11 mouse cellular contexts compared by ENCODE assay signal in the genomic region with DNA sequence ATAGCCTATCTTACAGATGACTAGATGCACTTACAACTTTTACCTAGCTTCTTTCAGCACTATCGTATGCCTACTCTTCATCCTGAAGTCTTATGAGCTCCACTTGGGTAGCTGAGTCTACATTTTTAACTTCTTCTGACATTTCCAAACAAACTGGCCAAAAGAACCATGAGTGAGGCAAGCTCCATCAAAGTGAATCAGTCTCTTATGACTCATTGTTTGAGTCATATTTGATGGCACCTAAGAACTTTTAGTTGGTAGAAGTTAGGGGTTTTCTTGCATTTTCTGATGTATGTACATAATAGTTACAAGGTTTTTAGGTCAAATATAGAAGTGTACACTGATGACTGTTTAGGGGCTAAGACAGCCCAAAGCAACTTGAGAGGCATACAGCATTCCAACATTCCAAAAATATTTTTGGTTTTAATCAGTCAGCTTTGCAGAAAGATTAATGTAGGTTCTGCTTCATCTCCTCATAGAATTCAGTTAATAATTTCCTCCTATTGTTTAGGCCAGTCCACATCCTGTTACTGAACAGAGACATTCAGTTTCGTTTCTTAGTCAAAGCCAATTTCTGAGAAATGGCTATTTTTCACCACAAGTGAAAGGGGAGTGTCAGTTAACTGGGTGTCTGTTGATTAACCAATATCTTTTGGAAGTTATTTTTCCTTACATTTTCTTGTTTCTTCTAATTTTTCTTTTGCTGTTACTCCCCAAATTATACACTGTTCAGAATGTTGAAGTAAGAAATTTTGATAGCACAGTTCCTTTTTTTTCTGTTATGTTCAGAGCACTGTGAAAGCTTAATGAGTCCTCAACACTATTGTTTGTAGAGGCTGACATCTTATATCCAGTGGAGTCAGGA. TPM values are rescaled to one million over a fixed set of nuclear protein-coding genes. Genes with fewer than 3 reads are reported as not detected.
DNase-seq lines count a peak whose midpoint lies in the region; ATAC-seq and TF ChIP-seq lines count a peak whose summit lies in the region.
"Had no signal": no experiment of that assay in that cellular context is flagged by ENCODE, and none has a peak within 500 bp of the region (broad histone marks: within the 10 kb centered on the region; RNA-seq: fewer than 3 reads in every experiment).

No protein-coding gene starts in this region.

- no peak overlapping the region for H3K9ac ChIP-seq in heart, adult 2 months (ENCODE audit: low read depth, low read length)
- H3K9ac ChIP-seq in midbrain, embryonic 11.5 days (ENCODE audit: low read length), result no peak overlapping the region
- H3K9ac ChIP-seq in midbrain, postnatal 0 days (replicated peaks; ENCODE audit: low read length, poor library complexity, severe bottlenecking), result no peak overlapping the region
- H3K9ac ChIP-seq in heart, postnatal 0 days (replicated peaks; ENCODE audit: low read depth, low read length), result no peak overlapping the region
- H3K9ac ChIP-seq: neural tube, embryonic 15.5 days had no signal

- H3K9me3 ChIP-seq in heart, embryonic 10.5 days, result no peaks in the 10 kb centered on the region
- H3K9me3 ChIP-seq in midbrain, embryonic 11.5 days (ENCODE audit: control insufficient read depth, low read length), result peaks cover 3% of the 10 kb centered on the region; the same call in 1 of the 2 replicates
- H3K9me3 ChIP-seq in midbrain, postnatal 0 days (ENCODE audit: low read length), result no peaks in the 10 kb centered on the region
- peaks cover 5% of the 10 kb centered on the region; the same call in 1 of the 2 replicates for H3K9me3 ChIP-seq in heart, postnatal 0 days (replicated peaks; ENCODE audit: control insufficient read depth, low read length)
- H3K9me3 ChIP-seq in forebrain, embryonic 10.5 days, result peaks cover 16% of the 10 kb centered on the region; the same call in 1 of the 2 replicates
- H3K9me3 ChIP-seq: neural tube, embryonic 15.5 days had no signal

- no peak for TF ChIP-seq CTCF in heart, adult 2 months (IDR thresholded peaks at IDR 0.05)
- TF ChIP-seq CTCF in midbrain, postnatal 0 days (IDR thresholded peaks at IDR 0.05), result no peak
- no peak for TF ChIP-seq CTCF in heart, postnatal 0 days (IDR thresholded peaks at IDR 0.05; ENCODE audit: low read depth)

- ATAC-seq in midbrain, embryonic 11.5 days (ENCODE audit: low FRiP score), result no peak
- ATAC-seq in midbrain, postnatal 0 days (ENCODE audit: low FRiP score), result no peak
- ATAC-seq in heart, postnatal 0 days (ENCODE audit: insufficient read depth, low read depth), result peak; percentile 78
- ATAC-seq in neutrophil, adult 5-6 weeks (ENCODE audit: extremely low read depth, insufficient number of reproducible peaks, low FRiP score, poor library complexity, severe bottlenecking), result peak; percentile 79

- H3K27me3 ChIP-seq in heart, adult 2 months (ENCODE audit: control insufficient read depth, insufficient read depth, low read length), result no peaks in the 10 kb centered on the region
- no peaks in the 10 kb centered on the region for H3K27me3 ChIP-seq in heart, embryonic 10.5 days (ENCODE audit: insufficient read depth, poor library complexity, severe bottlenecking)
- H3K27me3 ChIP-seq in midbrain, embryonic 11.5 days (ENCODE audit: control insufficient read depth, insufficient read depth, low read length), result no peaks in the 10 kb centered on the region
- no peaks in the 10 kb centered on the region for H3K27me3 ChIP-seq in midbrain, postnatal 0 days (ENCODE audit: insufficient read depth, low read length)
- no peaks in the 10 kb centered on the region for H3K27me3 ChIP-seq in heart, postnatal 0 days (ENCODE audit: control insufficient read depth, insufficient read depth, low read length)
- no peaks in the 10 kb centered on the region for H3K27me3 ChIP-seq in forebrain, embryonic 10.5 days (ENCODE audit: poor library complexity, severe bottlenecking)
- H3K27me3 ChIP-seq: neural tube, embryonic 15.5 days had no signal

- TF ChIP-seq EP300 in heart, adult 2 months (IDR thresholded peaks at IDR 0.05; ENCODE audit: insufficient read depth, low read depth, low read length), result 0 out of 2 replicates have a peak, but pooled peaks have one; percentile 27
- 0 out of 2 replicates have a peak, but pooled peaks have one; percentile 61 for TF ChIP-seq EP300 in heart, postnatal 0 days (IDR thresholded peaks at IDR 0.05; ENCODE audit: low read depth)

- 42% methylated on average over 2 of the region's 2 CpGs for WGBS in heart, adult 2 months
- WGBS in heart, embryonic 10.5 days, result 69% methylated on average over 2 of the region's 2 CpGs
- 69% methylated on average over 2 of the region's 2 CpGs for WGBS in midbrain, embryonic 11.5 days
- 68% methylated on average over 2 of the region's 2 CpGs for WGBS in midbrain, postnatal 0 days
- 48% methylated on average over 2 of the region's 2 CpGs for WGBS in heart, postnatal 0 days
- 84% methylated on average over 2 of the region's 2 CpGs for WGBS in forebrain, embryonic 10.5 days

- TF ChIP-seq POLR2A in heart, adult 2 months (IDR thresholded peaks at IDR 0.05; ENCODE audit: insufficient read depth, low read depth, low read length), result peak; percentile 18; the same call in 1 of the 2 replicates

- peaks cover 16% of the 10 kb centered on the region for H3K36me3 ChIP-seq in heart, adult 2 months (ENCODE audit: control insufficient read depth, insufficient read depth, low read length)
- no peaks in the 10 kb centered on the region for H3K36me3 ChIP-seq in heart, embryonic 10.5 days
- H3K36me3 ChIP-seq in midbrain, embryonic 11.5 days (ENCODE audit: control insufficient read depth, insufficient read depth, low read length), result no peaks in the 10 kb centered on the region
- no peaks in the 10 kb centered on the region for H3K36me3 ChIP-seq in midbrain, postnatal 0 days (ENCODE audit: insufficient read depth, low read length)
- H3K36me3 ChIP-seq in heart, postnatal 0 days (replicated peaks; ENCODE audit: control insufficient read depth, insufficient read depth, low read length), result no peaks in the 10 kb centered on the region
- no peaks in the 10 kb centered on the region for H3K36me3 ChIP-seq in forebrain, embryonic 10.5 days (replicated peaks)
- H3K36me3 ChIP-seq: neural tube, embryonic 15.5 days had no signal

- peaks cover 12% of the 10 kb centered on the region for H3K4me1 ChIP-seq in heart, adult 2 months (ENCODE audit: control insufficient read depth, insufficient read depth, low read length)
- H3K4me1 ChIP-seq in heart, embryonic 10.5 days, result no peaks in the 10 kb centered on the region
- no peaks in the 10 kb centered on the region for H3K4me1 ChIP-seq in midbrain, embryonic 11.5 days (ENCODE audit: control insufficient read depth, insufficient read depth, low read length)
- H3K4me1 ChIP-seq in midbrain, postnatal 0 days (ENCODE audit: insufficient read depth, low read length), result no peaks in the 10 kb centered on the region
- H3K4me1 ChIP-seq in heart, postnatal 0 days (ENCODE audit: control insufficient read depth, insufficient read depth), result no peaks in the 10 kb centered on the region
- no peaks in the 10 kb centered on the region for H3K4me1 ChIP-seq in forebrain, embryonic 10.5 days
- H3K4me1 ChIP-seq: neural tube, embryonic 15.5 days had no signal

- H3K4me3 ChIP-seq in heart, adult 2 months, result no peak overlapping the region
- no peak overlapping the region for H3K4me3 ChIP-seq in heart, embryonic 10.5 days
- H3K4me3 ChIP-seq in midbrain, embryonic 11.5 days (ENCODE audit: low read depth, low read length), result no peak overlapping the region
- no peak overlapping the region for H3K4me3 ChIP-seq in midbrain, postnatal 0 days (ENCODE audit: low read depth, low read length)
- no peak overlapping the region for H3K4me3 ChIP-seq in heart, postnatal 0 days (ENCODE audit: low read depth, low read length)
- no peak overlapping the region for H3K4me3 ChIP-seq in forebrain, embryonic 10.5 days
- H3K4me3 ChIP-seq: neural tube, embryonic 15.5 days had no signal

- no peaks in the 10 kb centered on the region for H3K79me2 ChIP-seq in heart, adult 2 months (replicated peaks; ENCODE audit: control insufficient read depth, insufficient read depth, low read length)

- intact Hi-C loops in heart, adult 2 months (cut with DNase I), result no loop called here

- peak overlapping the region; percentile 84 for H3K27ac ChIP-seq in heart, adult 2 months
- no peak overlapping the region for H3K27ac ChIP-seq in heart, embryonic 10.5 days
- H3K27ac ChIP-seq in midbrain, embryonic 11.5 days (ENCODE audit: low read depth, low read length), result no peak overlapping the region
- H3K27ac ChIP-seq in midbrain, postnatal 0 days (ENCODE audit: low read depth, low read length), result no peak overlapping the region
- H3K27ac ChIP-seq in heart, postnatal 0 days (ENCODE audit: low read depth), result peak overlapping the region; percentile 80
- H3K27ac ChIP-seq in forebrain, embryonic 10.5 days, result no peak overlapping the region
- H3K27ac ChIP-seq: neural tube, embryonic 15.5 days had no signal

- no peak for DNase-seq in heart, adult 2 months
- no peak for DNase-seq in heart, embryonic 10.5 days (ENCODE audit: low spot score)
- DNase-seq in midbrain, embryonic 11.5 days (ENCODE audit: low spot score, missing footprints), result peak; percentile 72
- DNase-seq in midbrain, postnatal 0 days (ENCODE audit: low spot score), result no peak
- DNase-seq in heart, postnatal 0 days (ENCODE audit: low spot score), result peak; percentile 75
- DNase-seq in ovary, postnatal 36 days (ENCODE audit: low spot score), result no peak
- DNase-seq in forebrain, embryonic 10.5 days (ENCODE audit: extremely low spot score, low spot score), result no peak
- DNase-seq: cerebellum, adult 8-10 months; layer of hippocampus, adult 9-11 months had no signal

- no peak overlapping the region for H3K4me2 ChIP-seq in midbrain, embryonic 11.5 days
- H3K4me2 ChIP-seq in midbrain, postnatal 0 days (ENCODE audit: low read depth, low read length, poor library complexity, severe bottlenecking), result no peak overlapping the region
- H3K4me2 ChIP-seq in heart, postnatal 0 days (ENCODE audit: low read depth, low read length), result no peak overlapping the region
- H3K4me2 ChIP-seq: neural tube, embryonic 15.5 days had no signal

RNA-seq across cellular contexts. Expression of gene Gvin1, which starts 21.4 kb away (rescaled TPM):
- total RNA-seq in heart, adult 2 months (2021), result 10 to 100 TPM in 1 of 2 experiments, 1 to 10 TPM in 1; 7.1 to 14.2 TPM
- polyA plus RNA-seq in heart, adult 2 months (2012; rRNA removed), result 0.88 and 3.0 TPM in 2 replicates
- 0.28 and 0.40 TPM in 2 replicates for polyA plus RNA-seq in heart, embryonic 10.5 days (2016; fragmentation: Nextera tagmentation; extraction: Ambion mirVana)
- polyA plus RNA-seq in midbrain, embryonic 11.5 days (2014; fragmentation: Nextera tagmentation; extraction: Ambion mirVana), result 0.04 TPM in 1 of 2 replicates, not detected in the other
- total RNA-seq in midbrain, postnatal 0 days (2014; rRNA removed), result 0.38 TPM in 1 of 2 replicates, not detected in the other
- 0.04 and 0.13 TPM in 2 replicates for polyA plus RNA-seq in midbrain, postnatal 0 days (2015; fragmentation: Nextera tagmentation; extraction: Ambion mirVana)
- total RNA-seq in heart, postnatal 0 days (2014; rRNA removed; ENCODE audit: low replicate concordance), result 3.5 and 9.7 TPM in 2 replicates
- 0.74 and 1.1 TPM in 2 replicates for polyA plus RNA-seq in heart, postnatal 0 days (2015; fragmentation: Nextera tagmentation; extraction: Ambion mirVana)
- total RNA-seq in neutrophil, adult 5-6 weeks (2017), result 254 and 258 TPM in 2 replicates
- 0.06 TPM in 1 of 2 replicates, not detected in the other for polyA plus RNA-seq in forebrain, embryonic 10.5 days (2016; fragmentation: Nextera tagmentation; extraction: Ambion mirVana)

Comparison
In these comparisons a context has a peak if more than half of its experiments do, and no peak if none do; other contexts are left out.
1. DNase-seq: peak in midbrain, embryonic 11.5 days (single experiment) and heart, postnatal 0 days (single experiment); none in heart, adult 2 months (0 of 2), heart, embryonic 10.5 days (single experiment), midbrain, postnatal 0 days (single experiment), ovary, postnatal 36 days (single experiment) and forebrain, embryonic 10.5 days (single experiment).
2. H3K27ac ChIP-seq: peak in heart, adult 2 months (single experiment) and heart, postnatal 0 days (single experiment); none in heart, embryonic 10.5 days (single experiment), midbrain, embryonic 11.5 days (single experiment), midbrain, postnatal 0 days (single experiment) and forebrain, embryonic 10.5 days (single experiment).
3. ATAC-seq: peak in heart, postnatal 0 days (single experiment) and neutrophil, adult 5-6 weeks (single experiment); none in midbrain, embryonic 11.5 days (single experiment) and midbrain, postnatal 0 days (single experiment).